Mouse (Mus musculus): ENCODE results near the gene Atrnl1.

DNA sequence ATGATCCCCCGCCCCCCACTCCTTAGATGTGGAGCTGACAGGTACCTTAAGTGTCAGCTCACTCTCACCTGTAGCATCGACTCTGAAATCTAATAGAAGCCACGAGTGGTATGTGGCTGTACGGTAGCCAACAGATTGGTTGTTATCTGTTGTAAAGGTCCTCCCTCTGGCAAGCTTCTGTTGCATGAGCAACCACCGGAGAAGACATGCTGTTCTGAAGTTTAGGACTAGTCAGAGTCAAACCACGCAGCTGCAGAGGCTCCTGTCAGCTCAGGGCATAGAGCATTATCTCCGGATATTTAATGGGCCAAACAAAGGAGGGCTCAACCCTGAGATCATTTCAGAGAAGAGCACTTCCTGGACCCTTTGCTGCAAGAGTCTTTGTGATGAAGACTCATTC is 222.2 kb downstream of the Atrnl1 start:
- no peak for TF ChIP-seq POLR2A (IDR thresholded peaks at IDR 0.05; ENCODE audit: insufficient read depth, low read length)
- no peak for TF ChIP-seq CTCF (IDR thresholded peaks at IDR 0.05; ENCODE audit: low read depth, low read length)
